ENCODE assay signal across 10 mouse cellular contexts in genomic region chr17:85485946-85486533, GRCm38 (mm10).
DNase-seq lines count a peak whose midpoint lies in the region; ATAC-seq lines count a peak whose summit lies in the region.
"Had no signal": no experiment of that assay in that cellular context is flagged by ENCODE, and none has a peak within 500 bp of the region (broad histone marks: within the 10 kb centered on the region; RNA-seq: fewer than 3 reads in every experiment).

No protein-coding gene starts in this region.

- peak overlapping the region; percentile 35 for H3K4me3 ChIP-seq in heart, embryonic 13.5 days
- H3K4me3 ChIP-seq in forebrain, embryonic 11.5 days (ENCODE audit: low read depth, low read length): peak overlapping the region; percentile 26
- H3K4me3 ChIP-seq in midbrain, embryonic 11.5 days (ENCODE audit: low read depth, low read length): peak overlapping the region; percentile 27

- intact Hi-C loops in gastrocnemius, postnatal 14 days (cut with DNase I; ENCODE audit: low total_unique reads): no loop called here

- H3K9ac ChIP-seq in heart, embryonic 13.5 days: no peak overlapping the region
- H3K9ac ChIP-seq in forebrain, embryonic 11.5 days (ENCODE audit: low read length): peak overlapping the region; percentile 30
- H3K9ac ChIP-seq in midbrain, embryonic 11.5 days (ENCODE audit: low read length): peak overlapping the region; percentile 30

- H3K4me1 ChIP-seq in heart, embryonic 13.5 days: peaks cover 21% of the 10 kb centered on the region
- H3K4me1 ChIP-seq in forebrain, embryonic 11.5 days (replicated peaks; ENCODE audit: control insufficient read depth, insufficient read depth, low read length): peaks cover 25% of the 10 kb centered on the region
- peaks cover 20% of the 10 kb centered on the region for H3K4me1 ChIP-seq in midbrain, embryonic 11.5 days (ENCODE audit: control insufficient read depth, insufficient read depth, low read length)

- no peak overlapping the region for H3K27ac ChIP-seq in heart, embryonic 13.5 days (replicated peaks)
- H3K27ac ChIP-seq in forebrain, embryonic 11.5 days (ENCODE audit: low read depth, low read length): peak overlapping the region; percentile 37; the same call in 1 of the 2 replicates
- H3K27ac ChIP-seq in midbrain, embryonic 11.5 days (ENCODE audit: low read depth, low read length): peak overlapping the region; percentile 48

- H3K4me2 ChIP-seq in heart, embryonic 13.5 days: peak overlapping the region; percentile 61
- peak overlapping the region; percentile 61 for H3K4me2 ChIP-seq in forebrain, embryonic 11.5 days (ENCODE audit: low read depth, low read length, severe bottlenecking)
- peak overlapping the region; percentile 49 for H3K4me2 ChIP-seq in midbrain, embryonic 11.5 days

- no peaks in the 10 kb centered on the region for H3K9me3 ChIP-seq in heart, embryonic 13.5 days
- no peaks in the 10 kb centered on the region for H3K9me3 ChIP-seq in forebrain, embryonic 11.5 days (ENCODE audit: control insufficient read depth, low read length)
- no peaks in the 10 kb centered on the region for H3K9me3 ChIP-seq in midbrain, embryonic 11.5 days (ENCODE audit: control insufficient read depth, low read length)

- no peaks in the 10 kb centered on the region for H3K36me3 ChIP-seq in heart, embryonic 13.5 days
- H3K36me3 ChIP-seq in forebrain, embryonic 11.5 days (ENCODE audit: control insufficient read depth, insufficient read depth, low read length): no peaks in the 10 kb centered on the region
- no peaks in the 10 kb centered on the region for H3K36me3 ChIP-seq in midbrain, embryonic 11.5 days (ENCODE audit: control insufficient read depth, insufficient read depth, low read length)

- WGBS in heart, embryonic 13.5 days: 1% methylated on average over 14 of the region's 14 CpGs
- WGBS in forebrain, embryonic 11.5 days: under 1% methylated on average over 14 of the region's 14 CpGs
- under 1% methylated on average over 14 of the region's 14 CpGs for WGBS in midbrain, embryonic 11.5 days

- H3K27me3 ChIP-seq in heart, embryonic 13.5 days (replicated peaks): peaks cover 99% of the 10 kb centered on the region
- peaks cover 40% of the 10 kb centered on the region for H3K27me3 ChIP-seq in forebrain, embryonic 11.5 days (ENCODE audit: control insufficient read depth, insufficient read depth, low read length)
- H3K27me3 ChIP-seq in midbrain, embryonic 11.5 days (ENCODE audit: control insufficient read depth, insufficient read depth, low read length): peaks cover 85% of the 10 kb centered on the region

- DNase-seq in heart, adult 9 months (ENCODE audit: low spot score in 2 of 2): no peak
- DNase-seq in MN1 (ENCODE audit: low spot score): peak; percentile 42
- DNase-seq in forebrain, embryonic 11.5 days (ENCODE audit: low spot score): peak; percentile 75
- peak; percentile 93 for DNase-seq in midbrain, embryonic 11.5 days (ENCODE audit: low spot score, missing footprints)
- DNase-seq in B cell, adult 2 months: no peak
- DNase-seq in gastrocnemius, postnatal 14 days: no peak
- no peak for DNase-seq in thymus, postnatal 10 days (ENCODE audit: low spot score in 2 of 2)
- DNase-seq: layer of hippocampus, postnatal 36 days; lung, postnatal 4 days had no signal

- no peak for ATAC-seq in heart, embryonic 13.5 days (ENCODE audit: extremely low read depth, insufficient number of reproducible peaks, low FRiP score, low TSS enrichment)
- ATAC-seq in forebrain, embryonic 11.5 days (replicated peaks; ENCODE audit: low FRiP score): peak; percentile 38; the same call in 1 of the 2 replicates
- peak; percentile 38 for ATAC-seq in midbrain, embryonic 11.5 days (ENCODE audit: low FRiP score)

Comparison
In these comparisons a context has a peak if more than half of its experiments do, and no peak if none do; other contexts are left out.
1. DNase-seq: peak in MN1 (single experiment), forebrain, embryonic 11.5 days (single experiment) and midbrain, embryonic 11.5 days (single experiment); none in heart, adult 9 months (0 of 2), B cell, adult 2 months (0 of 2), gastrocnemius, postnatal 14 days (single experiment) and thymus, postnatal 10 days (0 of 2).
2. Peak in every context shown above with its lines, with median percentiles within 50 percentile points of each other: H3K4me2 ChIP-seq and H3K4me3 ChIP-seq.